Mouse (Mus musculus): ENCODE measurements around the gene Arf6. TPM values are rescaled to one million over a fixed set of nuclear protein-coding genes. Genes with fewer than 3 reads are reported as not detected.

The Arf6 gene
- 36.7 and 51.6 TPM in 2 replicates for polyA plus RNA-seq (2015; fragmentation: Nextera tagmentation; extraction: Ambion mirVana)

GRCm38 (mm10) chr12:69371854-69372671 is at the start of gene Arf6, which contains the start of gene Gm9887:
Gene Arf6 (plus strand): TSS chr12:69372150.
Gene Gm9887 (minus strand): TSS chr12:69372458.

GRCm38 (mm10) chr12:69356546-69357299 is 15.2 kb upstream of the Arf6 start, which contains the start of gene Nemf:
Gene Nemf (minus strand): TSS chr12:69357165.

Small RNAs within 50 kb of the gene (microRNA-seq; reads per million reads assigned to microRNA genes)
- gene Gm47299 (0 reads per million in 2 experiments), gene Gm47305 (0 reads per million in 2 experiments)

Other genes with a start within 250 kb of the Arf6 start
- gene Rps29, start 213.0 kb upstream of the Arf6 start, polyA plus RNA-seq (2015; fragmentation: Nextera tagmentation; extraction: Ambion mirVana), result 1,267 and 1,559 TPM in 2 replicates
- gene Lrr1, start 203.3 kb upstream of the Arf6 start, polyA plus RNA-seq (2015; fragmentation: Nextera tagmentation; extraction: Ambion mirVana), result 2.5 and 3.4 TPM in 2 replicates
- 498 and 516 TPM in 2 replicates for gene Rpl36al, start 188.1 kb upstream of the Arf6 start, polyA plus RNA-seq (2015; fragmentation: Nextera tagmentation; extraction: Ambion mirVana)
- gene Mgat2, start 188.0 kb upstream of the Arf6 start, polyA plus RNA-seq (2015; fragmentation: Nextera tagmentation; extraction: Ambion mirVana), result 29.5 and 42.3 TPM in 2 replicates
- 4.6 and 5.0 TPM in 2 replicates for gene Gm49383, start 175.0 kb upstream of the Arf6 start, polyA plus RNA-seq (2015; fragmentation: Nextera tagmentation; extraction: Ambion mirVana)
- 2.8 and 4.1 TPM in 2 replicates for gene Dnaaf2, start 173.7 kb upstream of the Arf6 start, polyA plus RNA-seq (2015; fragmentation: Nextera tagmentation; extraction: Ambion mirVana)
- 3.6 and 4.5 TPM in 2 replicates for gene Gm49384, start 167.9 kb upstream of the Arf6 start, polyA plus RNA-seq (2015; fragmentation: Nextera tagmentation; extraction: Ambion mirVana)
- gene Pole2, start 144.0 kb upstream of the Arf6 start, polyA plus RNA-seq (2015; fragmentation: Nextera tagmentation; extraction: Ambion mirVana), result 4.9 and 5.1 TPM in 2 replicates
- 10.5 and 11.4 TPM in 2 replicates for gene Klhdc1, start 131.0 kb upstream of the Arf6 start, polyA plus RNA-seq (2015; fragmentation: Nextera tagmentation; extraction: Ambion mirVana)
- 96.8 and 99.8 TPM in 2 replicates for gene Klhdc2, start 75.5 kb upstream of the Arf6 start, polyA plus RNA-seq (2015; fragmentation: Nextera tagmentation; extraction: Ambion mirVana)
- gene Nemf, start 15.0 kb upstream of the Arf6 start, polyA plus RNA-seq (2015; fragmentation: Nextera tagmentation; extraction: Ambion mirVana), result 44.1 and 44.9 TPM in 2 replicates
- 1.2 and 1.6 TPM in 2 replicates for gene Gm9887, start 308 bp downstream of the Arf6 start, polyA plus RNA-seq (2015; fragmentation: Nextera tagmentation; extraction: Ambion mirVana)
- gene Vcpkmt, start 210.9 kb downstream of the Arf6 start, polyA plus RNA-seq (2015; fragmentation: Nextera tagmentation; extraction: Ambion mirVana), result 6.6 and 9.7 TPM in 2 replicates

Measured in skeletal muscle tissue, postnatal 0 days (tissue).